Mouse (Mus musculus) frontal cortex, adult 2 months (tissue): ENCODE data around the gene Fam229a. TPM values are rescaled to one million over a fixed set of nuclear protein-coding genes. Genes with fewer than 3 reads are reported as not detected.

Experiments used
- DNase-seq, 2 experiments: peaks; one replicate each; pipeline ENCODE4 v3.0.0; 2022; ENCODE audit warnings: low spot score in 1 of 2; ENCODE audit errors: extremely low spot score in 1 of 2
- polyA plus RNA-seq: library from polyadenylated mRNA; depleted of rRNA; stranded (reverse); fragments of >200 nt; gene quantifications from 2 replicates; pipeline ENCODE4 v1.2.3, GENCODE M21; 2012

Fam229a gene
- polyA plus RNA-seq, 1 experiment: 1.2 TPM

DNA sequence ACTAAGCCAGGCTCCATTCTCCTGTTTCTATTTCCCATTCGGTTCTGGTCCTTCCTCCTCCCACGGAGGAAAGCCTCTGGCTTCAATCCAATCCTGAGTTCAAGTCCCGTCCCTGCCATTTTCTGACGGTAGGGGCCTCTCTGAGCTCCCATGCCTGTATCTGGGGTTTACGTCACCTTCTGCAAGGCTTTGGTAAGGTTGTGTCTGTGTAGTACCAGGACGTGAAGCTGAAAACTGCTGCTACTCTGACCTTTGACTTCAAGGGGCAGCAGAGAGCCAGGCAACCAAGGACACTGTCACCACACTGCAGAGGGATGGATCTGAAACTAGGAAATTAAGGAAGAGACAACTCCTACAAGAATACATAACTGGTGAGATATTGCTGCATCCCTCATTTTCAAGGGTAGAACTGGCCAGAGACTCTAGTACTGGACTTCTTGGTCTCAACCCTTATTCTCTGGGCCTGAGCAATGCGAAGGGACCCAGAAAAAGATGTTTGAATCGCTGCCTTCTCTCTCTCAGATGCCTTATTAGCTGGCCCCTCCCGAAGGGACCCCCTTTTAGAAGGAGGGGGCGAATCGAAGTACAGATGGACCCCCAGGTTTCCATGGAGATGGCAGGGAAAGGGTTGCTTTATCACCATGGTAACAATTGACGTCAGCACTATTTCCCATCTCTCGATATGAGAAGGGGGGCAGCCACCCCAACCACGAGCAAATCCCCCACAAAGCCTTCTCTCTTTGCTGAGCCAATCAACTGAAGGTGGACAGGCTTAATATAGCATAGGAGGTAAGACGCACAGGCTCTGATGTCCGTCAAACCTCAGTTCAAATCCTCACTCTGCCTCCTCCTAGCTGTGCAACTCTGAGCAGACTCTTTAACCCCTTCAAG, 4.9 kb downstream of the Fam229a start:
- DNase-seq: peak in 1 of 2 experiments; percentile 60

DNA sequence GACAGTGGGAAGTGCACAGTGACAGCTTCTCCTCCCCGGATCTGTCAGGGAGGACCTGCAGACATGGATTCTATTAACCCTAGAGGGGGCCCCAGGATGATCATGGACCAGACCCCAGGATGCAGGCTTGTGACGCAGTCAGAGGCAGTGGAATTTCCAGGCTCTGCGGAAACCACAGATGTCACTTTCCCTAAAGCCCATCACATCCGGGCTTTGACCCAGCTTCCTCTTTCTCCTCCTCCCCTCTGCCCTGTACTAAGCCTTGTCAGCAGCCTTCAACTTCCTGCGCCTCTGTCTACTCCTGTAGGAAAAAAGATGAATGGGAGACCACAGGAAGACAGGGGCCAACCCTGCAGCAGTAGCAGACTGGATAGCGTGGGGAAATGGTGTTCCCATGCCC, 5.6 kb downstream of the Fam229a start:
- DNase-seq: no peak

DNA sequence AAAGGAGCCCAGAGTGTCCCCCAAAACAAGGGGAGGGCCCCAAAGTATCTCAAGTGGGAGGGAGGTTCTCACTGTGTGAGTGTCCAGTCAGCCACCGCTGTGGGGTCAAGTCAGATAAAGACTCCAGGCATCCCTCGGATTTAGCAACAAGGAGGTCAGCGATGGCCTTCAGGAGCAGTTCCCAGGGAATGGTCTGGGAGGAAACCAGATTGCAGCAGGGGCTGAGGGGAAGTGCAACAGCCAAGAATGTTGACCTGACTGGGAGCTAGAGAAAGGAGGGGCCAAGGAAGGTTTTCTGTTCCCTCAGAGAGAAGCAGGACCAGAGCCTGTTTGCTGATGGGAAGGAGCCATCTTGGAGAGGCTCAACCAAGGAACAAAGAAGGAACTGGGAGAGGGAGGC, 8.0 kb downstream of the Fam229a start:
- DNase-seq: no peak

DNA sequence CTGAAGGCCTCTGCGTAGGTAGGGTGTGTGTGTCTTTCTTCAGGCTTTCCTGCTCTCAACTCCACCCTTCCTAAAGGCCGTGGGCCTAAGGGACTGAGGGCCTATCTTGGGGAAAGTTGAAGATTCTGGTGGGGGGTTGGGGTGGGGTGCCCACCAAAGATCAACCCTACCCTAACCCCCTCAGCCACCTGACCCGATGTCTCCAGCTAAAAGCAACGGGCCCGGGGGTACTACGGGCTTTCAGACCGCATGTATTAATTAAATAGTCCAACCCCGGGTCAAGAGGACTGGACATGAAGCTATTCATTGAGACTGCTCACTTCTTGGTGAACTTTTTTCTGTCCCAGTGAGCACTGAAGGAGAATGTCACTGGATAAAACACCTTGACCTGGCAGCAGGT, 9.0 kb downstream of the Fam229a start:
- no peak for DNase-seq

DNA sequence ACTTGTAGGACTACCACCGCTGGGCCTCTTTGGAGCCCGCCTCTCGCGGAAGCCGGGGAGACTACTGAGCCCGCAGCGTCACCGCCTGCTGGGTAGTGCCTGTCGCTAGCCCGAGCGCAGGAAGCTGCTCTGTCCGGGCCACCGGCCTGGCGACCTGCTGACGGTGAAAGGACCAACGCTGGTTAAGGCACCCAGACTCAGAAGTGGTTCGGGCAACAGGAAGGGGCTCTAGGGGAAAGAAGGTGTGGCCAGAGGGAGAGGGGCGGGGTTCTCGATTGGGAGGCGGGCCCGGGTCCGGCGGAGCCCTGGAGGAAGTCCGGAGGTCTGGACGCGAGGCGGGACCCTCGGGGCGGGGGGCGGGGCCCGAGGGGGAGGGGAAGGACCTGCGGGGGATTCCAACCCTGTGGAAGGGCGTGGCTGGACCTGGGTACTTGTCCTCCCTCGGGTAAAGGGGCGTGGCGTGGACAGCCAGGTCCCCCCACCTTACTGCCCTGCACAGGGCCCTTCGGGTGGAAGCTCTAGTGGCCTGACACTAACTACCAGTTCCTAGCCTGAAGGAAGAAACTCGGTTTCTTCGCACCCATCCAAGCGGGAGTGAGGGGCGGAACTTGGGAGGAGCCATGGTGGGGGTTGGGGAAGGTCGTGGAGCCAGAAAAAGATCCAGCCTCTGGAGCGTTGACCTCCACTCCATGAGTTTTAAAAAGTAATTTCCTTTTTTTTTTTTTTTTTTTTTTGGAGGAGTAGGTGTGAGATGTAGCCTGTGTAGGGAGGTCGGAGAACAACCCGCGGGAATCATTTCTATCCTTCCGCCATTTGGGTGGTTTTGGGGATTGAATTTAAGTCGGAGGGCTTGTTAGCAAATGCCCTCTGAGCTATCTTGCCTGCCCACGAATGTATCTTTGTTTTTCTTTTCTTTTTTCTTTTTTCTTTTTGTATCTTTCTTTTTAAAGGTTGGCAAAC, 9.9 kb downstream of the Fam229a start:
- DNase-seq: peak in 1 of 2 experiments; percentile 63

DNA sequence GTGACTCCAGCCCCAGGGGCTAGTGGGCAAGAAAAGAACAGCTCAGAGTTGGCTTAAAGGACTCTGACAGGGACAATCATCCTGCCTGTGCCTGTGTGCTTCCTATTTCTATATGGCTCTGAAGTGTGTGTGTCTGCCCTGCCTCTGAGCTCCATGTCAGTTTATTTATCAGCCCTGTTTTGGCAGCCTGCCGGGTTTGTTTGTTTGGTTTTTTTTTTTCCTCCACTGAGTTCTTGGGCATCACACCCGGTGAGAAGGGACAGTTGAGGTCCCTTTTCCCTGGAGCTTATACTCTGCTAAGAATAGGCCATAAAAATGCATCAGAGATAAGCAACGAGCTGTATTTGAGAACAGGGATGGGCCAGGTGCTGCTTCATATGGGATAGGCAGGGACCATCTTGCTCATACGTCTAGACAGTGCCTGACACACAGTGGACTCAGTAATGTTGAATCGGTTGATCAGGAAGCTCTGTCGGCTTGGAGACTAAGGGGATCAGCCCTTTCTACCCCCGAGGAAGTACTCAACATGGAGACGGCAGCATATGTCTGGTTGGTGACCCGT, 11.4 kb downstream of the Fam229a start:
- no peak for DNase-seq

DNA sequence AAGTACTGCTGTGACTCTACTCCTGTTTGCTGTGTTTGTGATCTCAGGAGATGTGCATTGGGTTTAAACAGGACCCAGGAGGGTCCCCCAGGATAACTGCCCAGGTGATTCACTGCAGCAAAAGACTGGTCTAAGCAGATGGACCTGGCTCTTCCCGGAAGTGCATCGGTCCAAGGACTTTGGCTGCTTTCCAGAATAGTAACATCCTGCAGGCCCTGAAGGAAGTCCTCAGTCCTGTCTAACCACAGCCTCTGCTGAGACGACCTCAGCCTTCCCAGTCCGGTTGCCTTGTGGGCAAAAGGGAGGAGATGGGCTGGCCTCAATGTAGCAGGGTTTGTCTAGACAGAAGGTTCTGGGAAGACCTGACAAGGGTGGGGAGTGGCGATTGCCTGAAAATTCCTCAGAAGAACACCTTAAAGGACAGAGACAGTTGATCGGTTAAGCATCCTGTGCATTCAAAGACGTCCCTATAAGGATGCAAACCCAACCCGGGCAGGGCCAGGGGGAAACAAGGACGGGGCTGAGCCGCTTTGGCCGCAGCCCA, 12.0 kb downstream of the Fam229a start:
- no peak for DNase-seq

DNA sequence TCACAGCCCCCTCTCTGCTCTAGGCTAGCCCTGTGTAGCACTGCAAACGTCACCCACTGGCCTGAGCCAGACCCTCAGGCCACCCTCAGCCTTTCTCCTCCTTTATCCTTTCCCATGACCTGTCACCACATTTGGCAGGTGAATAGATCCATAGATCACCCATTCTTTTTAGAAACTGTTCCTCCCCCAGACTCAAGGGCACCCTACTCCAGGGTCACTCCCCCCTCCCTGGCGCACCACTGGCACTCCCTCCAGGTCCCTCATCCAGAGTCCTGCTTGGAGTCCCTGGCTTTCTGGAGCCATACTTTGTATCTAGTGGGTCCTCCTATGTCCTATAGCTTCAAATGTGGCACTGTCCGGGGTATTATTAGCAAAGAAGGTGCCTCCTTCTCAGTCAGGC, 14.5 kb downstream of the Fam229a start:
- no peak for DNase-seq

DNA sequence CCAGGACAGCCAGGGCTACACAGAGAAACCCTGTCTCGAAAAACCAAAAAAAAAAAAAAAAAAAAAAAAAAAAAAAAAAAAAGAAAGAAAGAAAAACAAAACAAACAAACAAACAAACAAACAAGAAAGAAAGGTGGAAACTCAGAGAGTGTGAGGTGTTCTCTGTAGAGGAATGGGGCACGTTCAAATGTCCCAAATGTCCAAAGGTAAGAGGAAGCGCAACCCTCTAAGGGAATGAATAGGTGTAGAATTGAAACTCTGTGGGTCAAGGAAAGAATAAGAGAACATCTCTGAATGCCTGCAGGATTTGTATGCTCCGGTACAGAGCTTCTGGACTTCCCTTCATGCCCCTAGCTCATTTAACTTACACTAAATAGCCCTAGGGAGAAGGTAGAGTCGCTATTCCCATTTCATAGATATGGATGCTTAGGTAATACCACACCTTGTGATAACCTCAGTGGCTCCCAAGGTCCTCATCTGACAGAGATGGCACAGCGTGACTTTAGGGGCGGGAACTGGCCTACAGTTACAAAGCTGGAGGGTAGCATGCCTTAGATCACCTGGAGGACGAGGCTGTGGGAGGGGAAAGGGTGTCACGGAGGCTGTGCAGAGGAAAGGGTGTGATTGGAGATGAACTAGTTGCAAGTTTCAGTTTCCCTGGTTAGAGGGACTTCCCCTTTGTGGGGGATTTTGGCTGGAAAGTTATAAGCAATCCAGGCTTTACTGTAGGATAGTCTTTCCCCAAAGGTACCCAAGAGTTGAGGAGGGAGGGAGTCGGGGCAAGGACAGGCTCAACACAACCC, 16.6 kb downstream of the Fam229a start:
- DNase-seq: no peak

DNA sequence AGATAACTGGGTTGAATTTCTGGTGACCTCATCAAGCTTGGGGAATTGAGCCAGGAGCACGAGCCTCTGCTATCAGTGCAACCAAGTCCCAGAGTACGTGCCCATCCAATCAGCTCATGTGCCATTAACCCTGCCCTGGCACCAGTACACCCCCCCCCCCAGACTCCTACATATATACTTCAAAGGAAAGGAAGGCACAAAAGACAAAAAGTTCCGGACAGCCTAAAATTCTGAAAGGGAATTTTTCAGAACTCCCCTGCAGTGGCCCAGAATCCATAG, 17.2 kb downstream of the Fam229a start:
- DNase-seq: no peak

DNA sequence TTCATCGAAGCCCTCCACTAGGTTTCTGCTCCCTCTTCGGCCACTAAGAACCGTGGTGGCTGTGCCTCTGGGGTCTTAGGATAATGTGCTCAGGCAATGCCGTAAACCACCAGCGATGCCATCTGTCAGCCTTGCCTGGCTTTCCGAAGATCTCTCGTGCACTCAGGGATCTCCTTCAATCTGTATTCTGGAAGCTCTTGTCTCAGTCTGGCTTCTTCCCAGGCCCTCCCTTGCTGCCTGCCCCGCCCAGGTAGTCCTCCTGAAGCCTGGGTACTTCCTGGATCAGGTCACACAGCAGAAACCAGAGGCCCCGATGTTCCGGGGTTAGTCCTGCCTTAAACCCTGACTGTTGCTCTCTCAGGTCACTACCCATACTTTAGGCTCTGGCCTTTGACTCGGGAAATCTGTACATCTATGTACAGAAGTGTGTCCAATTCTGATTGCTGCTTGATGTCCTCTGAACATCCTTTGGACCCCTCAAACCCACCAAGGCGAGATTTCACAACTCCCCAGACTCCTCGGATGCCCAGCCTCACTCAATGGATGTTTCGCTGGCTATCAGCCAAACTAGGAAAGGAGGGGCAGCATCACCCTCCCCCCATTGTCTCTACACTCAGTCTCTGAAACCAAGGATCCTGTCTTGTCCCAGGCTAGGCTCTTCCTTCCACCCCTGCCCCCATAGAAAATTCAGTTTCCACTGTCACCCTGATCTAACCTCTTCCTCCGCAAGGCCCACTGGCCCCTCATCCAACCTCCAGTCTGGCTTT, 18.0 kb downstream of the Fam229a start:
- no peak for DNase-seq

DNA sequence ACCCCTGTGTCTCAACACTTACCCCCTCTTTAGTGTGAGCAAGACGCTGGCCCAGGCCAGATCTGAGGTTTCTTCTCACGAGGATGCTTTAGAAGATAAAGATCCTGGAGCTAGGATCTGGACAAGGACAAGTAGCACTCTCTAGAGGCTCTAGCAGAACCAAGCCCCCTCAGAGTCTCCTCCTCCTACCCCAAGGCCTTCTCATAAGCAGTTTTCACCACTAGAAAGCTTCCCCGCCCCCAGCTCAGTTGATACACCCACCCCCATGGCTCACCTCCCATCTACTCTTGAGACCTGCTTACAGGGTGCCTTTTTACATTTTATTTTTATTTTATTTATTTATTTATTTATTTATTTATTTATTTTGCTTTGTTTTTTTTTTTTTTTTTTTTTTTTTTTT, 18.7 kb downstream of the Fam229a start:
- DNase-seq: no peak

DNA sequence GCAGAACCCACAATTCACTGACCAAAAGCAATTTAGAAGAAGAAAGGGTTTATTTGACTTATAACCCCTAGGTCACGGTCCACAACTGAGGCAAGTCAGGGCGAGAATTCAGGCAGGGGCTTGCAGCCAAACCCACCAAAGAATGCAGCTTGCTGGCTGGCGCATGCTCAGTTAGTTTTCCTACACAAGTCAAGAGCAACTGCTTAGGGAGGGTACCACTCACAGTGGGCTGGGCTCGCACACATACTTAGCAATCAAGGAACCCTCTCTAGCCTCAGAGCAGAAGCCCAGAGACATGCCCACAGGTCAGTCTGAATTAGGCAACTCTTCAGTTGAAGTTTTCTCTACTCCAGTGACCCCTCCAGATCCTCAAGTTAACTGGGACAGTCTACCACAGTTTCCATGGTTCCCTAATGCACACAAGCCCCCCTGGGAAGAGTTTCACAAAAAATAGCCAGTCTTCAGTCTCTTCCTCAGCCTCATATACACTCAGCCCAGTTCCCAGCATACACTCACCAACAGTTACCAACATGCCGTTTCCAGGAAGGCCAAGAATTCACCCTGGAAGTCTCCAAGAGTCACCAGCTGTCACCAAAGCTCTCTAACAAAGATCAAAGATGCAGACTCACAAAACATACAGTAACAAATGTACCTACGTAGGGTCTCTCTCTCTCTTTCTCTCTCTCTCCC, 19.9 kb downstream of the Fam229a start:
- no peak for DNase-seq

DNA sequence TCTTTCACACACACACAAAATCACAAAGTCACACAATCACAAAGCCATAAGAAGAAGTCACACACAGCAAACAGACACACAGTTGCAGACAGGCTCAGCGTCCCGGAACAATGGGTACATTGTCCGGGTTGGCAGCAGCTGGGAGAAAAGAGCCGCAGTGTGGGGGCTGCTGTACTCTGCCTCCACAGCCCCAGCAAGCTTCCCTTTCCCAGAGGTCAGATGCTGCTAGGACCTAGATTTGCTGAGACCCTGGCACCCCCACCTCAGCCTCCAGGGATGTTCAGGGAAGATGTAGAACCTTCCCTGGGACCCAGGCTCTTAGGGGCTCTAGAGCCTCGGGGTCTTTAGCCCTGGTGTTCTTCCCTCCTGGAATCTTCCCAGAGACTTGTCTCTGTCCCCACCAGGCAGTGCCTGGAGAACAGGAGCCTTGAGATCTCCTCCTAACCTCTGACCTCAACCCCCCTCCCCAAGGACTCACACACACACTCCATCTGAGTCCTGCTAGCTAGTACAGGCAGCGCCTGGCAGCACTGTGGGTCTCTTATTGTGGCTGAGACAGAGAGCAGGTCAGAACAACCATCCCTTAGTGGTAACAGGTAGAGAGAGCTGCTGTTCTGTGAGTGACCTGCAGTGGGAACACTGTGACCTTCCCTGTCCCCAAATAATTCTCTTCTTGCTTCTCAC, 20.6 kb downstream of the Fam229a start:
- no peak for DNase-seq

DNA sequence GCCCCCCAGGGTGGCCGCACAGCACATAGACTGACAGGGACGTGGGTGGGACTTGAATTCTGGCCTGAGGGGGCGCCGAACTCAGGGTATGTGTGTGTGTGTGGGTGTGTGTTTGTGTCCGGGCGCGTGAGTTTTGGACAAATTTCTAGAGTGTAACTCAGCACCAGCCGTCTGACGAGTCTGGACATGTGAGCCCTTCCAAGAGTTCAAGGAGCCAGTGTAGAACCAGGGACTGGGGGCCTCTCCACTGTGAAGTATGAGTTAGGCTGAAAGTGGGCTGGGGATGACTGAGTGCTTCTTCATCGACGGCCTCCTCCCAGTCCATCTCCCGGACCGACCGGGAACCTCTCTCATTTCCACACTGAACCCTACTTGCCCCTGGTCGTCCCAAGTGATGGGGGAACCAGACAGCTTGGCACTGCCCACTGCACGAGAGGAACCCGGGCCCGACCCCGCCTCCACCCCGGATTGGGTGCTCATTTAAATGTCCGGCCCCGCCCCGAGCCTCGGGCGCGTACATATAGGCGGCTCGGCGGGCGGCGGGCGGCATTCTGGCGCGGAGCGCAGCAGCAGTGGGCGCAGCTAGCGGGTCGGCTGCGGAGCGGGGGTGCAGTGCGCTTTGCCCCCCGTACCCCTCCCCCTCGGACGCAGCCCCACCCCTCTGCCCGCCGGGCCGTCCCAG, 22.2 kb downstream of the Fam229a start, which contains the start of gene Marcksl1:
Gene Marcksl1, plus strand, starts transcription at position 496 of the 682 bp plus-strand sequence.
- DNase-seq: peak in 1 of 2 experiments; percentile 74

DNA sequence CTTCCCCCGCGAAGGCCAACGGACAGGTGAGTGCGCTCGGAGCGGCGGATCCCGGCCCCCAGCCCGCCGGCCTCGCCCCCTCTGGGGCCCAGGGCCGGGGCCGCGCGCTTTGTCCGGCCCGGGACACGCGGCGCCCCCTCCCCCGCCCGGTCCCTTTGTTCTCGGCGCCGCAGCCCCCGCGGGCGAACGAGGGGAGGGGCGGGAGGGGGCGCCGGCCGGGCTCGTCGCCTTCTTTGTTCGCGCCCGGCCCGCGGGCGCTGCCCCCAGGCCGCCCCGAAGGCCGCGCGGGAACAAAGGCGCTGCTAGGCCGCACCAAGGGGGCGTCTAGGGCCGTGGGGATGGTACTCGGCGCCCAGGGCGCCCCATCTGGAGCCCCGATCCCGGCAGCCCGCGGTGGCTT, 22.9 kb downstream of the Fam229a start:
- no peak for DNase-seq

DNA sequence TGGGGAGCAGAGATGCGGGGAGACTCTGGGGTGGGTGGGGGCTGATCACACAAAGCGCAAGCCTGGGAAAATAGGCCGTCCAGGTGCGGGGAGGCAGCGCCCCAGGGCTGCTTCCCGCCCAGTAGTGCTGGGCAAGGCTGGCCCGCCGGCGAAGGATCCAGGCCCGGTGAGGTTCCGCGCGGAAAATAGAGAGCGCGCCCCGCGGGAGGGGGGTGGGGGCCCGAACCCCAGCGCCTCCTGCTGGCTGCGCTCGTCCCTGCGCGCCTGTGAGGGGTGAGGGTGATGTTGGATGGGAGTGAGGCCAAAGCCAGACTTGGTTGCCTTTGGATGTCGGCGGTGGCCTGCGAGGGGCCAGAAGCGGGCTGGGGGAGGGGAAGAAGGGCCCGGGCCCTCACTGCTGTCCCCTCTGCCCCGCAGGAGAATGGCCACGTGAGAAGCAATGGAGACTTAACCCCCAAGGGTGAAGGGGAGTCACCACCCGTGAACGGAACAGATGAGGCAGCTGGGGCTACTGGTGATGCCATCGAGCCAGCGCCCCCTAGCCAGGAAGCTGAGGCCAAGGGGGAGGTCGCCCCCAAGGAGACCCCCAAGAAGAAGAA, 23.4 kb downstream of the Fam229a start:
- peak in 1 of 2 experiments; percentile 34 for DNase-seq
